Mouse (Mus musculus): ENCODE data around the gene Cd151. TPM values are rescaled to one million over a fixed set of nuclear protein-coding genes. Genes with fewer than 3 reads are reported as not detected.
A peak's percentile ranks its signal among the peaks of the same experiment; 100 is the strongest.

Cd151 gene
- polyA plus RNA-seq, 1 experiment, result 99.0 TPM

DNA sequence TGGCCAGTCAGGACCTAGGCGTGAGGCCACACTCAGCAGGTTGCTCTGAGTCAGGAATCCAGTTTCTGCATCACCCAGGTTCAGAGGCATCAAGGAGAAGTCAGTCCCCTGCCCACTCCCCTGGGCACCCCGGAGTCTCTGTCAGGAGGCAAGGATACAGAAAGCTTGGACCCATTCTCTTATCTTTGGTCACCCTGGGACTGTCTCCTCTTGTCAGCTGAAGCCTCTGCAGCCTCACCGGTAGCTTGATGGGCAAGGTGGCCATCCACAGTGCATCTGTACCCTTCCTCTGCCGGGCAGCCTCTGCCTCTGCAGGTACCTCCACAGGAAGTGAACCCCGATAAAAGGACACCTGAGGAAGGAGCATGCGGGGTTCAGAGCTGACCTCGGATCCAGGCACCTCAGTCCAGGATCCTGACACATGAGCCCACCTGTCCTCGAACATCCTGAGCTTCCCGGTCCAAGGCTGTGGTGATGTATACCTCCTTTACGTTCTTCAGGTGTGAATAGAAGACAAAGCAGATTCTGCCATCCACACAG lies 28.0 kb upstream of the Cd151 start:
- no peaks in the 10 kb centered on the region for H3K27me3 ChIP-seq (ENCODE audit: control insufficient read depth, insufficient read depth, low read length, poor library complexity, severe bottlenecking)
- no peaks in the 10 kb centered on the region for H3K9me3 ChIP-seq (replicated peaks; ENCODE audit: control insufficient read depth, insufficient read depth, low read length, poor library complexity, severe bottlenecking)
- no peak overlapping the region for H3K27ac ChIP-seq (ENCODE audit: insufficient read depth, low read length)
- peaks cover 36% of the 10 kb centered on the region for H3K36me3 ChIP-seq (ENCODE audit: control insufficient read depth, insufficient read depth, low read length, poor library complexity, severe bottlenecking)
- H3K9ac ChIP-seq (ENCODE audit: low read depth, poor library complexity, severe bottlenecking), result no peak overlapping the region
- no peak overlapping the region for H3K4me3 ChIP-seq (ENCODE audit: low read depth, low read length)
- H3K4me1 ChIP-seq (ENCODE audit: control insufficient read depth, insufficient read depth, low read length), result peaks cover 2% of the 10 kb centered on the region
- TF ChIP-seq CTCF (IDR thresholded peaks at IDR 0.05; ENCODE audit: low read depth, low read length) (no peak), POLR2A (IDR thresholded peaks at IDR 0.05; ENCODE audit: insufficient read depth, low read length) (no peak), EP300 (IDR thresholded peaks at IDR 0.05; ENCODE audit: insufficient read depth, low read depth, low read length) (no peak)

DNA sequence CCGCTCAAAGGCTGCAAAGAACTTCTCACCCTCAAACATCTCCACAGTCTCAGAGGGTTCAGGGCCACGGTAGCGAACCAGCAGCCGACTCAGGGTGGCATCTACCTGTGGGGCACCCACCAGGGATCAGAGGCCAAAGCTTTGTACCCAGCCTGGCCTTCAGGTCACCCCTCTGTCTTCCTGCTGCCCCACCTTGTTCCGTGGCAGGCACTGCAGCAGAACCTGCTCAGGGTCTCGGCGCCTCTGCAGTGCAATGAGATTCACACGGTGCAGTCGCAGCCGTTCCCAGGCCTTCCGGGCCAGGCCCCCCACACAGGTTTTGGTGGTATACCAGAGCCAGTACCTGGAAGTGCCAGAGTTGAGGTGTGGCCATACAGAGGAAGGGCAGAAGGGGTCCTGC lies 27.4 kb upstream of the Cd151 start:
- TF ChIP-seq CTCF (IDR thresholded peaks at IDR 0.05; ENCODE audit: low read depth, low read length), result no peak
- TF ChIP-seq POLR2A (IDR thresholded peaks at IDR 0.05; ENCODE audit: insufficient read depth, low read length), result no peak
- TF ChIP-seq EP300 (IDR thresholded peaks at IDR 0.05; ENCODE audit: insufficient read depth, low read depth, low read length), result no peak
- Histone ChIP-seq H3K27ac (ENCODE audit: insufficient read depth, low read length) (no peak overlapping the region), H3K36me3 (ENCODE audit: control insufficient read depth, insufficient read depth, low read length, poor library complexity, severe bottlenecking) (peaks cover 36% of the 10 kb centered on the region), H3K9me3 (replicated peaks; ENCODE audit: control insufficient read depth, insufficient read depth, low read length, poor library complexity, severe bottlenecking) (no peaks in the 10 kb centered on the region), H3K4me3 (ENCODE audit: low read depth, low read length) (no peak overlapping the region), H3K9ac (ENCODE audit: low read depth, poor library complexity, severe bottlenecking) (no peak overlapping the region), H3K4me1 (ENCODE audit: control insufficient read depth, insufficient read depth, low read length) (peaks cover 2% of the 10 kb centered on the region), H3K27me3 (ENCODE audit: control insufficient read depth, insufficient read depth, low read length, poor library complexity, severe bottlenecking) (no peaks in the 10 kb centered on the region)

DNA sequence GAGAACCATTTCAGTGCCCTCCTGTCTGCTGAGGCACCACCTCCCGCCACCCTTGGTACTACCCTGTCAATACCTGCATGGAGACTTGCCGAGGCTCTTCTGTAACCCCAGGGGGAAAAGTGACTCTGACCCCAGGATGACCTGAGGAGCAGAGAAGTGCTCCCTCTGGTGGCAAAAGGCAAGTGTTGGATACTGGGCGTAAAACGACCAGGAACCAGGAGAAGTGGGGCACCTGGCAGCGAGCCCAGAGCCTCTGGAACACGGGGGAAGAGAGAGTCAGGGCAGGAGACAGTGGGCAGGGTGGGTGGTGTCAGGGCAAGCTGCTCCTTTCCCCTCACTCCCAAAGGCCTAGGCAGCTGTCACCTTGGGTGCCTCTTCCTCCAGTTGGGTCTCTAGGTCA lies 26.6 kb upstream of the Cd151 start:
- H3K27me3 ChIP-seq (ENCODE audit: control insufficient read depth, insufficient read depth, low read length, poor library complexity, severe bottlenecking), result no peaks in the 10 kb centered on the region
- no peak overlapping the region for H3K27ac ChIP-seq (ENCODE audit: insufficient read depth, low read length)
- H3K36me3 ChIP-seq (ENCODE audit: control insufficient read depth, insufficient read depth, low read length, poor library complexity, severe bottlenecking), result peaks cover 36% of the 10 kb centered on the region
- H3K4me3 ChIP-seq (ENCODE audit: low read depth, low read length), result no peak overlapping the region
- H3K9me3 ChIP-seq (replicated peaks; ENCODE audit: control insufficient read depth, insufficient read depth, low read length, poor library complexity, severe bottlenecking), result no peaks in the 10 kb centered on the region
- H3K4me1 ChIP-seq (ENCODE audit: control insufficient read depth, insufficient read depth, low read length), result peaks cover 2% of the 10 kb centered on the region
- TF ChIP-seq EP300 (IDR thresholded peaks at IDR 0.05; ENCODE audit: insufficient read depth, low read depth, low read length) (no peak), POLR2A (IDR thresholded peaks at IDR 0.05; ENCODE audit: insufficient read depth, low read length) (no peak), CTCF (IDR thresholded peaks at IDR 0.05; ENCODE audit: low read depth, low read length) (peak; percentile 79)
- no peak overlapping the region for H3K9ac ChIP-seq (ENCODE audit: low read depth, poor library complexity, severe bottlenecking)

DNA sequence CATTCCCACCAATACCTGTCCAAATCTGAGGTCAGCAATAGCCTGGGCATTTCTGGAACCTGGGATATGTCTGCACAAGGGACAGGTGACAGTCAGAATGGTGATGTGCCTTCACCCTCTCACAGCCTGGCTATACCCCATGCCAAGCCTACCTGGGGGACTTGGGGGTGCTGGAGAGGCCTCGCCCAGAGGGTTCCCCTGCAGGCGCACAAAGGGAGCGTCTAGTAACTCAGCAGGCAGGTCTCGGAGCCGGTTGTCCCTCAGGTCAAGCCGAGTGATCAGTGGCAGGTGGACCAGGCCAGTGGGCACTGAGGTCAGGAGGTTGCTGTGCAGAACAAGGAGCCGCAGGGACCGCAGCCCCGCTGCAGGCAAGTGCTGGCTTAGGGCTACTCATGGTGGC lies 25.7 kb upstream of the Cd151 start:
- peaks cover 36% of the 10 kb centered on the region for H3K36me3 ChIP-seq (ENCODE audit: control insufficient read depth, insufficient read depth, low read length, poor library complexity, severe bottlenecking)

DNA sequence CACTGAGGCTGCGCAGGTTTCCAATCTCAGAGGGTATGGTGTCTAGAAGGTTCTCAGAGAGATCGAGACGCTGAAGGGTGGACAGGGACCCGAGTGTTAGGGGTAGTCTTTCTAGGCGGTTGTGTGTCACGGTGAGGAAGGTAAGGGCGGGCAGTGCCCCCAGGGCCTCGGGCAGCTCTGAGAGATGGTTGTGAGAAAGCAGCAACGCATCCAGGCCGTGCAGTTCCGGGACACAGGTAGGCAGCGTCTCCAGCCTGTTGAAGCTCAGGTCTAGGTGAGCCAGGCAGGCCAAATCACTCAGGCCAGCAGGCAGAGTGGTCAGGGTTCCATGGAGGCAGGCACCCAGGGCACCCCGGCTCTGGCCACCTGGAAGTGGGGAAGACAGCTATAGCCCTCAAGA lies 25.0 kb upstream of the Cd151 start:
- Histone ChIP-seq H3K36me3 (ENCODE audit: control insufficient read depth, insufficient read depth, low read length, poor library complexity, severe bottlenecking) (peaks cover 36% of the 10 kb centered on the region), H3K27me3 (ENCODE audit: control insufficient read depth, insufficient read depth, low read length, poor library complexity, severe bottlenecking) (no peaks in the 10 kb centered on the region), H3K4me1 (ENCODE audit: control insufficient read depth, insufficient read depth, low read length) (no peaks in the 10 kb centered on the region), H3K27ac (ENCODE audit: insufficient read depth, low read length) (no peak overlapping the region), H3K9me3 (replicated peaks; ENCODE audit: control insufficient read depth, insufficient read depth, low read length, poor library complexity, severe bottlenecking) (no peaks in the 10 kb centered on the region), H3K4me3 (ENCODE audit: low read depth, low read length) (peak overlapping the region; percentile 93), H3K9ac (ENCODE audit: low read depth, poor library complexity, severe bottlenecking) (peak overlapping the region; percentile 90)
- TF ChIP-seq POLR2A (IDR thresholded peaks at IDR 0.05; ENCODE audit: insufficient read depth, low read length), result no peak
- no peak for TF ChIP-seq EP300 (IDR thresholded peaks at IDR 0.05; ENCODE audit: insufficient read depth, low read depth, low read length)
- no peak for TF ChIP-seq CTCF (IDR thresholded peaks at IDR 0.05; ENCODE audit: low read depth, low read length)

More for the DNA sequence above, 25.7 kb upstream of the Cd151 start:
- no peaks in the 10 kb centered on the region for H3K9me3 ChIP-seq (replicated peaks; ENCODE audit: control insufficient read depth, insufficient read depth, low read length, poor library complexity, severe bottlenecking)
- no peak overlapping the region for H3K27ac ChIP-seq (ENCODE audit: insufficient read depth, low read length)
- H3K9ac ChIP-seq (ENCODE audit: low read depth, poor library complexity, severe bottlenecking), result no peak overlapping the region
- no peaks in the 10 kb centered on the region for H3K27me3 ChIP-seq (ENCODE audit: control insufficient read depth, insufficient read depth, low read length, poor library complexity, severe bottlenecking)
- no peak overlapping the region for H3K4me3 ChIP-seq (ENCODE audit: low read depth, low read length)
- H3K4me1 ChIP-seq (ENCODE audit: control insufficient read depth, insufficient read depth, low read length), result no peaks in the 10 kb centered on the region
- TF ChIP-seq EP300 (IDR thresholded peaks at IDR 0.05; ENCODE audit: insufficient read depth, low read depth, low read length) (no peak), POLR2A (IDR thresholded peaks at IDR 0.05; ENCODE audit: insufficient read depth, low read length) (no peak), CTCF (IDR thresholded peaks at IDR 0.05; ENCODE audit: low read depth, low read length) (no peak)

DNA sequence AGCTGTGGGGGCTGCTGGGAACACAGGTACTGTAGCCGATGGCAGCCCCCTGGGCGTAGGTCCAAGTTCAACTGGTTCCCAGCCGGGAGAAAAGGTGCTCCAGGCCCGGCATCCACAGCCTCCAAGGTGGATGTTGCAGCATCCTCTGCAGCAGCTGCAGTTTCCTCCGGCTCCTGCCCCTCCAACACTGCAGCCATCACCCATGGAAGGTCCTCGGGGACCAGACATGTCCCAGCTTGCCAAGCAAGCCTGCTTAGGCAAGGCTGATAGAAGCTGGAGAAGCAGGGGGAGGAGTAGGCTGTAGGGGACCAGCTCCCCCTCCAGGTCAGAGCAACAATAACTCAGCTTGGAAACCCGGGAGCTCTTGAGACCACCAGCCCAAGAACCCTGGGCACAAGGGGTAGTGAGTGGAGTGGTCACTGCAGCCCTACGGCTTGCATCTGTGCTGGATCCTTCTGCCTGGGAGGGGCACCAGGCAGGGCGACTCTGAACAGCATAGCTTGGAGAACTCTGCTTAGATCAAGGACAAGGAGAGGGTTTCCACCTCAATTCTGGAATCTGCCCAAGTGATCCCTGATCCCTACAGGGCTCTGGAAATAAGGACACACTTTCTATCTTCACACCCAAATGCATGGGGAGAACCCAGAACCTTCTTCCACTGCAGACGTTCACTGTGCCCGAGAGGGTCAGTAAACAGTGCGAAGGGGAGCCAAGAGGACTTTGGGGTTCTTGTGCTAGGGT lies 23.9 kb upstream of the Cd151 start:
- TF ChIP-seq CTCF (IDR thresholded peaks at IDR 0.05; ENCODE audit: low read depth, low read length), result peak; percentile 56
- TF ChIP-seq EP300 (IDR thresholded peaks at IDR 0.05; ENCODE audit: insufficient read depth, low read depth, low read length), result peak; percentile 41; the same call in 1 of the 2 replicates
- TF ChIP-seq POLR2A (IDR thresholded peaks at IDR 0.05; ENCODE audit: insufficient read depth, low read length), result no peak
- H3K27ac ChIP-seq (ENCODE audit: insufficient read depth, low read length), result peak overlapping the region; percentile 64

More for the DNA sequence above, 23.9 kb upstream of the Cd151 start:
- Histone ChIP-seq H3K4me3 (ENCODE audit: low read depth, low read length) (peak overlapping the region; percentile 93), H3K27me3 (ENCODE audit: control insufficient read depth, insufficient read depth, low read length, poor library complexity, severe bottlenecking) (no peaks in the 10 kb centered on the region), H3K9ac (ENCODE audit: low read depth, poor library complexity, severe bottlenecking) (peak overlapping the region; percentile 90), H3K36me3 (ENCODE audit: control insufficient read depth, insufficient read depth, low read length, poor library complexity, severe bottlenecking) (peaks cover 37% of the 10 kb centered on the region), H3K4me1 (ENCODE audit: control insufficient read depth, insufficient read depth, low read length) (no peaks in the 10 kb centered on the region), H3K9me3 (replicated peaks; ENCODE audit: control insufficient read depth, insufficient read depth, low read length, poor library complexity, severe bottlenecking) (no peaks in the 10 kb centered on the region)
